Mouse (Mus musculus) ES-E14 (cell line): ENCODE measurements at regions not wholly inside any gene's neighbourhood (a gene's known extent, or its start where the extent isn't known, plus 50 kb on each side); places are given as distances from the start of the nearest gene placed in this dataset.
A peak's percentile ranks its signal among the peaks of the same experiment; 100 is the strongest.

Experiments used
- DNase-seq: peaks from one replicate; pipeline ENCODE4 v3.0.0-alpha.2; 2013; ENCODE audit warnings: low read depth, low spot score
- H3K27ac ChIP-seq: 2 replicates; pipeline ENCODE4 v1.5.1; 2012; ENCODE audit warnings: low read depth, mild to moderate bottlenecking, low read length, moderate library complexity, mixed read lengths; ENCODE audit not compliant: poor library complexity, insufficient read depth, severe bottlenecking
- H3K36me3 ChIP-seq: 2 replicates; pipeline ENCODE4 v1.6.1; 2012; ENCODE audit warnings: mild to moderate bottlenecking, low read length, moderate library complexity, mixed read lengths; ENCODE audit not compliant: control insufficient read depth, poor library complexity, insufficient read depth, severe bottlenecking
- H3K4me1 ChIP-seq, 2 experiments: fragments of 150-350 bp in 1 of 2; sonication (generic) in 1 of 2; 2 replicates each; pipeline ENCODE4 v1.6.1; 2012; ENCODE audit warnings: low read length in 2 of 2, mild to moderate bottlenecking in 1 of 2, mixed read lengths in 1 of 2; ENCODE audit not compliant: control insufficient read depth in 2 of 2, insufficient read depth in 2 of 2, poor library complexity in 1 of 2
- H3K4me3 ChIP-seq, 2 experiments: fragments of 150-350 bp in 1 of 2; sonication (generic) in 1 of 2; 2 replicates each; pipeline ENCODE4 v1.5.1; 2012; ENCODE audit warnings: low read length in 2 of 2, low read depth in 1 of 2, mild to moderate bottlenecking in 1 of 2, mixed read lengths in 1 of 2; ENCODE audit not compliant: insufficient read depth in 1 of 2, poor library complexity in 1 of 2, severe bottlenecking in 1 of 2
- H3K9ac ChIP-seq: 2 replicates; pipeline ENCODE4 v1.6.1; 2012; ENCODE audit warnings: low read depth, mild to moderate bottlenecking, low read length, mixed read lengths; ENCODE audit not compliant: poor library complexity, insufficient read depth, severe bottlenecking
- H3K9me3 ChIP-seq: fragments of 150-350 bp; sonication (generic); 2 replicates; pipeline ENCODE4 v1.6.1; 2012; ENCODE audit warnings: low read depth, mild to moderate bottlenecking, low read length; ENCODE audit not compliant: control insufficient read depth, insufficient read depth
- CHD2 ChIP-seq: IDR thresholded peaks from 2 replicates; pipeline ENCODE4 v1.6.1; 2014; ENCODE audit warnings: mild to moderate bottlenecking, low read depth, low read length, inconsistent platforms
- HCFC1 ChIP-seq: IDR thresholded peaks from 2 replicates; pipeline ENCODE4 v1.6.1; 2012; ENCODE audit warnings: low read length, inconsistent platforms, borderline replicate concordance; ENCODE audit not compliant: insufficient read depth
- MAFK ChIP-seq: IDR thresholded peaks from 2 replicates; pipeline ENCODE4 v1.6.1; 2014; ENCODE audit warnings: mild to moderate bottlenecking, low read depth, low read length, inconsistent platforms; ENCODE audit not compliant: insufficient read depth
- ZC3H11A ChIP-seq: IDR thresholded peaks from 2 replicates; pipeline ENCODE4 v1.6.1; 2012; ENCODE audit warnings: low read depth, mild to moderate bottlenecking, inconsistent platforms, low read length, borderline replicate concordance
- ZNF384 ChIP-seq: IDR thresholded peaks from 2 replicates; pipeline ENCODE4 v1.6.1; 2012; ENCODE audit warnings: low read depth, low read length, inconsistent platforms
- in situ Hi-C, 2 experiments: fragments of 600-800 bp; cut with MboI; formaldehyde crosslinking; loops; one replicate each; pipeline ENCODE4 v1.15.1; 2025; ENCODE audit warnings: low sequenced_read_pairs in 2 of 2, inconsistent platforms in 1 of 2; ENCODE audit not compliant: unreplicated experiment in 2 of 2

GRCm38 (mm10) chrX:98419437-98419836, 270.9 kb downstream of the Ar start:
- Histone ChIP-seq H3K36me3 (no peaks in the 10 kb centered on the region), H3K4me1 (no peaks in the 10 kb centered on the region), H3K27ac (no peak overlapping the region), H3K9ac (no peak overlapping the region), H3K9me3 (no peaks in the 10 kb centered on the region), H3K4me3 (no peak overlapping the region)
- TF ChIP-seq MAFK (no peak), HCFC1 (no peak), CHD2 (no peak), ZNF384 (no peak), ZC3H11A (no peak)
- peak; percentile 13 for DNase-seq
- in situ Hi-C loops: no loop called here

GRCm38 (mm10) chrX:98452026-98452425, 303.5 kb downstream of the Ar start:
- H3K4me1 ChIP-seq: no peaks in the 10 kb centered on the region
- no peak overlapping the region for H3K27ac ChIP-seq
- no peak overlapping the region for H3K4me3 ChIP-seq
- no peaks in the 10 kb centered on the region for H3K36me3 ChIP-seq
- DNase-seq: no peak
- H3K9me3 ChIP-seq: no peaks in the 10 kb centered on the region
- H3K9ac ChIP-seq: no peak overlapping the region
- TF ChIP-seq CHD2 (no peak), MAFK (no peak), ZNF384 (no peak), ZC3H11A (no peak), HCFC1 (no peak)
- in situ Hi-C loops: no loop called here

- Histone ChIP-seq H3K27ac (no peak overlapping the region), H3K9me3 (no peaks in the 10 kb centered on the region), H3K36me3 (no peaks in the 10 kb centered on the region), H3K4me1 (no peaks in the 10 kb centered on the region), H3K4me3 (no peak overlapping the region), H3K9ac (no peak overlapping the region)
- in situ Hi-C loops: no loop called here
- TF ChIP-seq ZC3H11A: no peak
- TF ChIP-seq MAFK: no peak
- TF ChIP-seq ZNF384: no peak
- TF ChIP-seq HCFC1: no peak
- no peak for TF ChIP-seq CHD2
- DNase-seq: no peak
These were observed 328.1 kb downstream of the Ar start for GRCm38 (mm10) chrX:98476473-98477254.
